Mouse (Mus musculus) spleen, adult 12 weeks (tissue): ENCODE data around the gene 1700016K19Rik.

Source experiments
- DNase-seq: peaks from one replicate; pipeline ENCODE4 v3.0.0; 2022; ENCODE audit warnings: low spot score

The 1700016K19Rik gene

GRCm38 (mm10) chr11:76035182-76035581 lies 35.5 kb downstream of the 1700016K19Rik start:
- no peak for DNase-seq

DNA sequence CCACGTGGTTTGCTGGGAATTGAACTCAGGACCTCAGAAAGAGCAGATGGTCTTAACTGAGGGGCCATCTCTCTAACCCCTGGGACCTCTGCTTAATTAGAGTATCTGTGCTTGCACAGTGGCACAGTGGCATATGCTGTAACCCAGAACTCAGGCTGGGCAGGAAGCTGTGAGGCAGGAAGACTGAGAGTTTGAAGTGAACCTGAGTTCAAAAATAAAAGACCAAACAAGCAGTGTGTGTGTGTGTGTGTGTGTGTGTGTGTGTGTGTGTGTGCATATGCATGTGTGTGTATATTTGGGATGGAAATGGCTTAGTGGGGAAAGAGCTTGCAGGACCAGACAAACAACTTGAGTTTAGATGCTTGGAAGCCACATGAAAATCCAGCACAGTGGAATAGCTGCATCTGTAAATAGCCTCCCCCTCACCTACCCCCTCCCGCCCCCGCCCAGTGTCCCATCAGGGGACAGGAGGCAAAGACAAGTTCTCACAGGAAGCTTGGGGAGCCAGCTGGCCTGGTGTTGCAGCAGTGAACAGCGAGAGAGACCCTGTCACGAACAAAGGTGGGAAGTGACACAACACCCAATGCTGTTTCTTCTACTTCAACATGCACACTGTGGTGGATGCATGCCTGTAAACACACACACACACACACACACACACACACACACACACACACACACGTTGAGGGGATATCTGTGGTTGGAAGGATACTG lies 38.0 kb downstream of the 1700016K19Rik start:
- no peak for DNase-seq

DNA sequence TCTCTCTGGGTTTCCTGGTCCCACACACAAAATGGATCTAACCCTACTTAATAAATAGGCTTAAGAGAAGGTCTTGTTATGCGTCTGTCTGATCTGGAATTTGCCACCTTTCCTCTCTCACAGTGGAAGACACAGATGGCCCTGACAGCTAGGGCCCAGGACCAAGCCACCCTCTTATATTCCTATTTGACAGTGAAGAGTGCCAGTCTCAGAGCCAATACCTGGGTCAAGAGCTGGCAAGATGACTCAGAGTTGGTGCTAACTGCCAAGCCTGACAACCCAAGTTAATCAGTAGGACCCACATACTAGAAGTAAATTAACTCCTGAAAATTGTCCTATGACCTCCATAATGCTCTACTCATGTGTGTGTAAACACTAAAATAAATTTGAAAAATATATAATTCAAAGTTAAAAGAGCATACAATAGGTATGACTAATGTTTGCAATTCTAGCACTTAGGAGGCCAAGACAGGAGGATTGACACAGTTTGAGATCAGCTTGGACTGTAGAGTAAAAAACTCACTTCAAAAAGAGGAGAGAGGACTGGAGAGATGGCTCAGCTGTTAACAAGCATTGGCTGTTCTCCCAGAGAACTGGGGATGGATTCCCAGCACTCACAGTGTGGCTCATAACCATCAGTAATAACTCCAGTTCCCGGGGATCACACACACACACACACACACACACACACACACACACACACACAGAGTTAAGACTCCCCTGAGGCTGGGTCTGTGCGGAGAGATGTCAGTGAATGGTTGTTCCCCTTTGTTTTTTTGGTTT lies 39.8 kb downstream of the 1700016K19Rik start:
- DNase-seq: no peak

- DNase-seq: no peak
Measured at GRCm38 (mm10) chr11:76040106-76040505, 40.4 kb downstream of the 1700016K19Rik start.

DNA sequence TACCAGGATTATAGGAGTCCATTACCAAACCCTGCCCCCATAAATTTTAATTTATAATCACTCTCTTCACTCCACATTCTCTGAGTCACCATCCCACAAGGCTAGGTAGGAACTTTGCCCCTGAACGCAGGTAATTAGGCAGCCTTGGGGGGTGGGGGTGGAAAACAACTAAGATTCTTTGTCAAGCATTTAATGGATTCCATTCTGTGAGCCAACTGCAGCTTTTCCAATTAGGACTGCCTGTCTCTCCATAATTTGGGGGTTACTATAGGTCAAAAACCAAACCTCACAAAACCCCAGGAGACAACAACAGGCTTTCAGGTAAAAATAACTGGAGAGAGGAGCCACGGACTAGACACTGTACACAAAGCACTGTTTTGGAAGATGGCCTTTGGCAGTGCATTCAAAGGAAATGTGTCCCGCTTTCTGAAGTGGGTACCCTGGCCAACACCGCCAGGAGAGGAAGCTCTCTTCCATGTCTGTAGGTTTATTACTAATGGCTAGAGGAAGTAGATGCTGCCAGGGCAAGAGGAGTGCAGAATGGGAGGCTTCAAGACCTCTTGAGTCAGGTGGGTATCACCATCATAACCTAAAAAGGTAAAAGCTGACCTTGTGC lies 41.2 kb downstream of the 1700016K19Rik start:
- no peak for DNase-seq

DNA sequence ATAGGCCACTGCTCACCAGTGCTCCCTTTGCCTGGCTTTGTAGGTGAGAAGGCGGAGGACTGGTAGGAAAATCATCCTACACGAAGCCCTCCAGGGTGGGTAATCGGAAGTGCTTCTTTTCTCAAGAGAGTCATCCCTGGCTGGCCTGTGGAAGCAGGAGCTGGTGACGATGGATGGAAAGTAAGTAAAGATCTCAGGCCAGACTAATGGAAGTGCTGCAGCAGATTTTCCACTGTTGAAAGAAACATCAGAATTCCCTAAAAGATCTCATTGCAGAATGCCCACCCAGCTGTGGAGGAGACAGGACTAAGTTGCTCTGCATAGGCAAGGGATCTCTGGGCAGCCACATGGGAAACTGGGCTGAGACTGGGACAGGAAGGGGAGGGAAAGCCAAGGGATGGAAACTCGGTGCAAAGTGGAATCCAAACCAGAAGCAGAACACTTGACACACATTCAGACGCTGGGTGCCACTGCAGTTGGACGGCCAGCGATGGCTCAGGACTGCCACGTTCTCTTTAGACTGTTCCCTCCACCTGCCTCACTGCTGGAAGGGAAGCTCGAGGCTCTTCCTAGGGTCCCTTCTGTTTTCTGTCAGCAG lies 42.4 kb downstream of the 1700016K19Rik start:
- DNase-seq: no peak

- DNase-seq: no peak
Measured at GRCm38 (mm10) chr11:76042882-76043281, 43.2 kb downstream of the 1700016K19Rik start.

GRCm38 (mm10) chr11:76044468-76044867 lies 44.8 kb downstream of the 1700016K19Rik start:
- DNase-seq: no peak

DNA sequence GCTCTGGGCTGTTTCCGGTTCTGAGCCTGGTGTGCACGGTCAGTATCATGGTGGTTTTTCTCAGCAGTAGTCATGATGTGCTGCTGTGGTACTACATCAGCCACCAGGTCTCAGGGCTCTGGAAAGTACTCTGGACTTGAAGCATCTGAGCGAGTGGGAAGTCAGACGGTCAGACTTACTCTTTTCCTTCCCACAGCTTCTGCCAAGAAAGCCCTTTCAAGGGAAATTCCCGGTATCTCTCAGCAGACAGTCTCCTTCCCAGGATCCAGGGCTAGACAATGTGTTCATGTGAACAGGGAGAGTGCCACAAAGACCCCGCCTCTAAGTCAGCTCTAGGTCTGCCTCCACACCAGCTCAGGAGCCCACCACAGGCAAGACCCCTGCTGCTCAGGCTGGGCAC lies 45.7 kb downstream of the 1700016K19Rik start:
- no peak for DNase-seq

DNA sequence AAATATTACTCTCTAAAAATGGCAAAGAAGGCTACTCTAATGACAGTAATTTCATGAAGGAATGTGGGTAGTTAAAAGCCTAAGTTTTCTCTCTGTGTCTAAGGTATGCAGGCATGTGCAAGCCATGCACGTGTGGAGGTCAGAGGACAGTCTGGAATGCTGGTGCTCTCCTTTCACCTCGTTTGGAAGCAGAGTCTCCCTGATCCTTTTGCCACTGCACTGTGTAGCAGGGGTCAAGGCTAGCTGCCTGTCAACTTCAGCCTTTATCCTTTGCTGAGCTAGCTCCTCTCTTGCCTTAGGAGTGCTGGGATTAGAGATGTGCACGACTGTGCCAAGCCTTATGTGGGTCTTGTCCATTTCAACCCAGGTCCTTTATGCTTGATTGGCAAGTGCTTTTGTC lies 50.8 kb downstream of the 1700016K19Rik start:
- no peak for DNase-seq

- DNase-seq: no peak
Measured at GRCm38 (mm10) chr11:76050967-76051512, 51.3 kb downstream of the 1700016K19Rik start.

DNA sequence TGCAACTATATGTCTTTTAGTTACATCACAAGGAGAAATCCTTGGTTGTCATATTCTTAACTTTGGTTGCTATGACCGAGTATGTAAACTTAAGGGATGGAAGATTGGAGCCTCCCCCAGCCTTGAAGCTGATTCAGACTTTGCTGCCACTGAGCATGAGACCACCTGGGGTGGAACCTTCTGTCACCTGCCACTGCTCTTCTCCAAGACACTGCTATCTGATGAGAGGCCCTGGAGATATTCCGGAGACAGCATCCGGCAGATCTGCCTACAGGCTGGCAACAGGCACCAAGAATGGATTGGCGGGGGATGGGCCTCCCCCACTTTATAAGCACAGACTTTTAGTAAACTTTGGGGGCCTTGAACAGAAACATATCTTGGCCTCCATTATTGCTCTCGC lies 52.8 kb downstream of the 1700016K19Rik start:
- no peak for DNase-seq
